Mouse (Mus musculus): ENCODE measurements around the gene Pou2f3. TPM values are rescaled to one million over a fixed set of nuclear protein-coding genes. Genes with fewer than 3 reads are reported as not detected.

The Pou2f3 gene
- not detected in 2 replicates for total RNA-seq (2015; ENCODE audit: low replicate concordance)
- not detected in 2 replicates for total RNA-seq (2017; ENCODE audit: low replicate concordance)

GRCm38 (mm10) chr9:43210190-43210682, at the start of gene Pou2f3:
TSS of gene Pou2f3 (minus strand) at chr9:43210369.
- no peak for ATAC-seq (replicated peaks; ENCODE audit: low FRiP score, poor library complexity, severe bottlenecking)

GRCm38 (mm10) chr9:43253271-43253681, 43.1 kb upstream of the Pou2f3 start:
- ATAC-seq (replicated peaks; ENCODE audit: low FRiP score, poor library complexity, severe bottlenecking), result no peak

GRCm38 (mm10) chr9:43252790-43253189, 42.6 kb upstream of the Pou2f3 start:
- no peak for ATAC-seq (replicated peaks; ENCODE audit: low FRiP score, poor library complexity, severe bottlenecking)

- no peak for ATAC-seq (replicated peaks; ENCODE audit: low FRiP score, poor library complexity, severe bottlenecking)
Measured at GRCm38 (mm10) chr9:43251786-43252185, 41.6 kb upstream of the Pou2f3 start.

- ATAC-seq (replicated peaks; ENCODE audit: low FRiP score, poor library complexity, severe bottlenecking), result no peak
Measured at GRCm38 (mm10) chr9:43246738-43247180, 36.6 kb upstream of the Pou2f3 start.

- no peak for ATAC-seq (replicated peaks; ENCODE audit: low FRiP score, poor library complexity, severe bottlenecking)
Measured at GRCm38 (mm10) chr9:43245801-43246570, 35.8 kb upstream of the Pou2f3 start.

GRCm38 (mm10) chr9:43242432-43242831, 32.3 kb upstream of the Pou2f3 start:
- ATAC-seq (replicated peaks; ENCODE audit: low FRiP score, poor library complexity, severe bottlenecking), result no peak

GRCm38 (mm10) chr9:43241970-43242369, 31.8 kb upstream of the Pou2f3 start:
- no peak for ATAC-seq (replicated peaks; ENCODE audit: low FRiP score, poor library complexity, severe bottlenecking)

GRCm38 (mm10) chr9:43241291-43241690, 31.1 kb upstream of the Pou2f3 start:
- ATAC-seq (replicated peaks; ENCODE audit: low FRiP score, poor library complexity, severe bottlenecking), result no peak

GRCm38 (mm10) chr9:43240594-43240900, 30.4 kb upstream of the Pou2f3 start:
- no peak for ATAC-seq (replicated peaks; ENCODE audit: low FRiP score, poor library complexity, severe bottlenecking)

GRCm38 (mm10) chr9:43239712-43240593, 29.8 kb upstream of the Pou2f3 start, which contains the start of gene Oaf:
TSS of gene Oaf (minus strand) at chr9:43239911.
- peak; percentile 73 for ATAC-seq (replicated peaks; ENCODE audit: low FRiP score, poor library complexity, severe bottlenecking)

GRCm38 (mm10) chr9:43238631-43239545, 28.7 kb upstream of the Pou2f3 start:
- no peak; the same call in 1 of the 2 replicates for ATAC-seq (replicated peaks; ENCODE audit: low FRiP score, poor library complexity, severe bottlenecking)

GRCm38 (mm10) chr9:43238167-43238566, 28.0 kb upstream of the Pou2f3 start:
- ATAC-seq (replicated peaks; ENCODE audit: low FRiP score, poor library complexity, severe bottlenecking), result no peak

GRCm38 (mm10) chr9:43237111-43237775, 27.1 kb upstream of the Pou2f3 start:
- no peak for ATAC-seq (replicated peaks; ENCODE audit: low FRiP score, poor library complexity, severe bottlenecking)

- no peak for ATAC-seq (replicated peaks; ENCODE audit: low FRiP score, poor library complexity, severe bottlenecking)
Measured at GRCm38 (mm10) chr9:43236576-43236975, 26.4 kb upstream of the Pou2f3 start.

GRCm38 (mm10) chr9:43236106-43236505, 25.9 kb upstream of the Pou2f3 start:
- no peak for ATAC-seq (replicated peaks; ENCODE audit: low FRiP score, poor library complexity, severe bottlenecking)

GRCm38 (mm10) chr9:43235336-43235735, 25.2 kb upstream of the Pou2f3 start:
- ATAC-seq (replicated peaks; ENCODE audit: low FRiP score, poor library complexity, severe bottlenecking), result no peak

- peak; percentile 79 for ATAC-seq (replicated peaks; ENCODE audit: low FRiP score, poor library complexity, severe bottlenecking)
Measured at GRCm38 (mm10) chr9:43234496-43234895, 24.3 kb upstream of the Pou2f3 start.

- ATAC-seq (replicated peaks; ENCODE audit: low FRiP score, poor library complexity, severe bottlenecking), result no peak
Measured at GRCm38 (mm10) chr9:43233515-43233914, 23.3 kb upstream of the Pou2f3 start.

Data from erythroid progenitor cell, adult 5-6 weeks (primary cell).